Mouse (Mus musculus) adrenal gland (tissue): ENCODE data around the gene Vdac2.

Source experiments
- intact Hi-C: fragments of 180-260 bp; cut with DNase I; formaldehyde crosslinking; loops from one replicate; pipeline ENCODE4 v1.15.1; 2025

Gene Vdac2

DNA sequence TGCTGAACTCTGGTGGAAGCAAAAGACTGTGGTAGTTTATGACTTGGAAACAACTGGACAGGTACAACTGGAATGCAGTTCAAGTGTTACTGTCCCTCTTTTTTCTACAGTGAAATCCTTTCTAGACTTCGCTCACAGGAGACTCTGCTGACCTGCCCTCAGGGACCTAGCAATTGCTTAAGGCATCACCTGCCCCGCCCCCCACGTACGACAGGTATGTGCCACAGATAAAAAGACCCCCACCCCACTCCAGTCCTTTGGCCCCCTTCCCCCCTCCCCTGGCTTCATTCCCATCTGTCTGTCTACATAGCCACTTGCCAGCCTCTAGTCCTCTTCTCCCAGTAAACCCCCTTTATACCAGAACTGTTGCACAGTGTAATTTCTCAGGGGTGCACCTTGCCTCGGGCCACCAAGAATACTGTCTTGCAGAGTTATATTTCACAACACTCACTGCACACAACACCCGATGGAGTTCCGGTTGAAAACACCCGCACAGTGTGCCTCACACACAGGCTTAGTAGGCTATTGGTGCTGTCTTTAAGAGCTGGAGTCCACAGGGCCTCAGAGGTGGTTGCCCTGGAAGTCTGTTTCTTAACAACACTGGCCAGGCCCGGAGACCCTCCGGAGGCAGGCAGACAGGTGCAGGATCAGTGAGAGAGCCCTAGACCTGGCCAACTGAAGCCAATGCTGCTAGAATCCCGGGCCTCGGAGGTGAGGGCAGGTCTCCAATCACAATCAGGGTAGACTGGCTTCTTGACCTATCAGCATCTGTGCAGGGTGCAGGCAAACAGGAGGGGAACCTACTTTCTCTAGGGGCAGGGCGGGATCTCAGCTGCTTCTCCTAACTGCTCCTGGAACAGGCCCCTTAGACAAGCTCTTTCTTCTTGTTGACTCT lies 24.7 kb downstream of the Vdac2 start:
- intact Hi-C loops: loop anchor here (1.0 to 5.0 kb wide), 2 partner anchors 37 to 97 kb away; partner anchors contain the start of genes Dusp13 and Samd8

DNA sequence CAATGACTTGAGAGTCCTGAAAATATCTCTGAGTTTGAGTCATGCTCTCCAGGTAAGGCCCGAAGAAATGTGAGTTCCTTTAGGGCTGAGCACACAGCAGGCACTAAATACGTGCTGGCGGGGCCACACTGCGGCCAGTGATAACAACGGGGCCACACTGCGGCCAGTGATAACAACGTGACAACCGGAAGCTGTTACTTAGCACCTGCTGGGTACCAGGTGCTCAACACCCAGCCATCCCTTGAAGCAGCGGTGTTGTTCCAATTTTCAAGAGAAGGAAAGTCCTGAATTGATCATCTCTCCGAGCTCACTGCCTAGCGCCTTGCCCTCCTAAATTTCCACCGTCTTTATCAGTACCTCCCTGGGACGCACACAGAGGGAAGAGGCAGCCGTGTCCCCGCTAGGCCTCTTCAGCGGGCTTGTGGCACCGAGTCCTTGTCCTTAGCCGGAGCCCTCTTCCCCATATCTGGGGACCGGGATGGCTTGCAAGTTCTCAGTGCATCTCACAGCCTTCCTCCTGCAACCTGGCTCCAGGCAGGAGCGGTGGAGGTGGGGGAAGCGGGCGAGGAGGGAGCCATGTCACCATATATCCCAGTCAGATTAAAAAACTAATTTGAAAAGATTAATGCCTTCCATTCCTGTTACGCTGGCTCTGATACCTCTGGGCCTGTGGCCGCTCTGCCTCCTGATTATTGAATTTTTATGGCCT lies 25.5 kb downstream of the Vdac2 start:
- intact Hi-C loops: no loop called here

DNA sequence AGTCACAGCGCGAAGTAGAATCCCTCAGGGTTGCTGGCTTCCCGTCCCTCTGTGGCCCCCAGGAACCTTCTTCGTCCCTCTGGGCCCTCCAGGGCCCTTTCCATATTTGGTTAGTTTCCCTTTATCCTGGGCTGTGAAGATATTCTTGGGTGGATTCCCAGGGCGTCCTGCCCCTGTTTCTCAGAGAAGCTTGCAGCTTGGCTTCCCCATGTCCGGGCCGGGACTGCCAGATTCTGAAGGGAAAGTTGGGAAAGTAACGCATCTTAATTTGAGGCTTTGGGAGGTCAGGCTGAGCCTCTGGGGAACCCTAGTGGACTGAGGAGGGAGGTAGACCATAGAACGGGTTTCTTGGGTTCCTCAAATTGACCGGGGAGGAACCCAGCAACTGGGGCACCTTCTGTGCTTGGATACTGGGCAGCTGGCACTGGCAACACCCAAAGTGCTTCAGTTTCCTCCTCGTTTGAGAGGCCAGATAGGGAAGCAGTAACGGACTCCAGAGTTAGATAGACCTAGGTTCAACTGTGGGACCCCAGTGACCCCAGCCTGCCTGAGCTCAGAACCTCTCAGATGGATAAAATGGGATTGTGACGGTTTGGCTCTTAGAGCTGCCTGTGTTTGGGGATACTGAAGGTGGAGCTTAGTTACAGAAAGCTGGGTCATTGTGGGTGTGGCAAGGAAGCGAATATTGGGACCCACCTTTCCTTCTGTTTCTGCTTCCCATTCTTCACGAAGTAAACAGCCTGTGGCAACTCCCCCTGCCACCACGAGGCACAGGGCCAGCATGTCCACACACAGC lies 27.2 kb downstream of the Vdac2 start:
- intact Hi-C loops: no loop called here

DNA sequence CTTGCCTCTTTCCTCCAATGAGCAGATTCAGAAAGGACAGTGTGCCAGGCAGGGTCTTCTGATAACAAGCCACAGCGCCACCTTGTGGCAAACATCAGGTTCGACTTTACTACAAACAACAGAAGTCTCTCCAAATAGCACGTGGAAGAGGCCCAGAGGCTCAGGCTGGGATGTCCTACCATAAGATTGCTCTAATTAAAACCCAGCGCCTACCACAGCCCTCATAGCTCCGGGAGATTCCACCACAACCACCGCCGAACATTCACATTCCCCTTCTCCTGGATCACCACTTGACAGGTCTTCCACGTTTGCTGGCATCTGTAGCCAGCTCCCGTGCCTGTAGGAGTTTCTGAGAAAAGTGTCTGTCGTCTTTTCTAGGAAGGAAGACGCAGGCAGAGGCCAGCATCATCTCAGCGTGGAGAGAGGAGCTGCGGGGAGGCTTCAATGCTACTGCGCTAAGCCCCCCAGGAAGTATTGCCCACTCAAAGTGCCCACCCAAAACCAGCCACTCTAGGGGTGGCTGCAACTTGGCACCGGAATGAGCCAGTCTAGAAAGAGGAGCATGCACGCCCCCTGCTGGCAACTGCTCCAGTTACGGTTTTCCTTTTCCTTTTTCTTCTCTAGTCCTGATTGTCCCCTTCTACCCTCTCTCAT lies 28.5 kb downstream of the Vdac2 start:
- intact Hi-C loops: no loop called here

DNA sequence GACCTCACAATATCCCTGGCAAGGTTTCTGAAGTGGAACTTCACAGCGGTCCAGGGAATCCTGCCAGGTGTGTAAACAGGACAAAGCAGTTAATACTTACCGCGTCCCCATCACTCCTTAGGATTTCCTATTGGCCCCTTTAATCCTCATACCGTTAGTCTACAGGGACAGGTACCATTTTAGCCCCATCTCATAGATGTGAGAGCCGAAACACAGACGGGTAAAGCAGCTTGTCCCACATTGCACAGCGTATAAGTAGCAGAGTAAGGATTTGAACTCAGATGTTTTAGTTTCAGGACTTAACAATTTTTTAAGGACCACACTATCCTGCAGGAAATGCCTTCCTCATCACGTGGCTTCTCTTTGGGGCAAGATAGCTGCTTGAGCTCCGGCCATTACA lies 29.2 kb downstream of the Vdac2 start:
- intact Hi-C loops: no loop called here

DNA sequence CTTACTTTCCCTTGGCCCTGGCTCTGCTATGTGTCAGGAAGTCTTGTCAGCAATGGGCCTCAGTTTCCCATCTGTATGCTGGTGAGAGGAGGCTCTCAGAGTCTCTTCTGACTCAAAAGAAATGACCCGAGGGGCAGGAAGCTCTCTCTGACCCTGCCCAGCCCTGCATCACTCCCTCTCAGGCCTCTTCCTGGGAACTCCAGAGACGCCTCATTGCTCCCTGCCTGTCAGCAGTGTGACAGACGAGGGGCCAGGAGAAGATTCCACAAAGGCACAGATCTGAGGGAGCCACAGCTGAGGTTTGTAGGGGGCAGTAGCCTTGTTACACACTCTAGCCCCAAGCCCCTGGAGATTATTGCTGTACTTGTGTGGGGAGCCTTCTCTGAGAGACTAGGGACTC lies 30.9 kb downstream of the Vdac2 start:
- intact Hi-C loops: no loop called here

DNA sequence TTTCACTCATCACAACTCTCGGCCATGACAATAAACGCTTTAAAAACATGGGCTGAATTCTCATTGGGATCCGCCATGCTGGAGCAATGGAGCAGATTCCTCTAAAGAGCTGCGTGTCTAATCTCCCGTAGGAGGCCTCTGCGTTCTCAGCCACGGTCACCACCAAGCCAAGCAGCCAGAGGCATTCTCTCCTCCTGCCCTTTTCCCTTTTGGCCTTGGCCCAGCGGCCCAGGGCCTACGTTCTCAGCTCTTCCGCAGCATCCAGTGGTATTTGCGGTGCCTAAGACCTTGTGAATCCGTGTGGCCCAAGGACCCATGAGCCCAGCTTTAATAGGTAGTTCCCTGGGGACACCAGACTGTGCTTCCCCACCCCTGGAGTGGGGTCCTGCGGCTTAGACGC lies 31.8 kb downstream of the Vdac2 start:
- intact Hi-C loops: no loop called here

DNA sequence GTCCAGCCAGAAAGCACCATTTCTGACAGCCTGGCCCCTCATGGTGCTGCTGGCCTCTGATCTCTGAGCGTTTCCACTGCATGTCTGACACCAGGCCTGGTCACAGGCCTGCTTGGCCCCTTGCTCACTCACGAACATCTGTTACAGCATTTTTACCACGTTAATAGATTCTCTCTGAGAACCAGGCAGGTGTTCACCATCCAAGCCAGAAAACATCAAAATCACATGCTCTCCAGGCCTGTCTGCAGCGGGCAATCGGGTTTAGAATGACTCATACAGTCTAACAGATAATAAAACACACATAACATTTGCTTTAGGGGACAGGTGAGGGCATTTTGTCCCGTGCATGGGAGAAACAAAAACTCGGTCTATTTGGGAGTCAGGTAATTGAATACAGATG lies 41.3 kb downstream of the Vdac2 start:
- intact Hi-C loops: no loop called here

DNA sequence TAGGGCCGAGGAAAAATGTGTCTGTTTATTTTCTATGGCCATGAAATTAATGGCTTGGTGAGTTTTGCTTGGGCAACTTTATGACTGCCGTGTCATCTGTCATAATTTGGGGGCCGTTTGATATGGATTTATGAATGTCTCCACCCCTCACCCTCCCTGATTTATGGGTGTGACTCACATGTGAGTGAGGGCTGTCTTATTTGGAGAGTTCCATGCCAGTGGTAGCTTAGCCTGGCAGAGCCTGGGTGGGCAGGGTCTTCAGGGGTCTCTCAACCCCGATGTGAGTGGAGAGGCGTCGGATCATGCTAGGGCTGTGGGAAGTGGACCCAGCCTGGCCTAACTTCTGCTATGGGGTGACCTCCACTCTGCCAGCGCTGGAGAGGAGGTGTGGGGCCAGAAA lies 41.8 kb downstream of the Vdac2 start:
- intact Hi-C loops: no loop called here

DNA sequence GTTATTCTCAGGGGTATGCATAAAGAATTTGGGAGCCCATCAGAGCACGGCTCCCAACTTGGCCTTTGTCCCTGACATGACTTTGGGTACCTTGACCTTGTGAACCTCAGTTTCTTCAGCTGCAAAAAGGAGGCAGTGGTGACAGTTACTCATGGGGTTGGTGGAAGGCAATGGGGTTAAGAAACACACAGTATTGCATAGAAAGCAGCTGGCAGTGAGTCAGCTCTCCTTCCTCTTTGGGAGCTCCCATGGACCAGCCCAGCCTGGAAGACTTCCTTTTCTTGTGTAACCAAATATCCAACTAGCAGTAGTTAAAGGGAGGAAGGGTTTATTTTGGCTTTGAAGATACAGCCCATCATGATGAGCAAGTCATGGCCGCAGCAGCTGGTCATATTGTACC lies 65.4 kb downstream of the Vdac2 start:
- intact Hi-C loops: no loop called here

DNA sequence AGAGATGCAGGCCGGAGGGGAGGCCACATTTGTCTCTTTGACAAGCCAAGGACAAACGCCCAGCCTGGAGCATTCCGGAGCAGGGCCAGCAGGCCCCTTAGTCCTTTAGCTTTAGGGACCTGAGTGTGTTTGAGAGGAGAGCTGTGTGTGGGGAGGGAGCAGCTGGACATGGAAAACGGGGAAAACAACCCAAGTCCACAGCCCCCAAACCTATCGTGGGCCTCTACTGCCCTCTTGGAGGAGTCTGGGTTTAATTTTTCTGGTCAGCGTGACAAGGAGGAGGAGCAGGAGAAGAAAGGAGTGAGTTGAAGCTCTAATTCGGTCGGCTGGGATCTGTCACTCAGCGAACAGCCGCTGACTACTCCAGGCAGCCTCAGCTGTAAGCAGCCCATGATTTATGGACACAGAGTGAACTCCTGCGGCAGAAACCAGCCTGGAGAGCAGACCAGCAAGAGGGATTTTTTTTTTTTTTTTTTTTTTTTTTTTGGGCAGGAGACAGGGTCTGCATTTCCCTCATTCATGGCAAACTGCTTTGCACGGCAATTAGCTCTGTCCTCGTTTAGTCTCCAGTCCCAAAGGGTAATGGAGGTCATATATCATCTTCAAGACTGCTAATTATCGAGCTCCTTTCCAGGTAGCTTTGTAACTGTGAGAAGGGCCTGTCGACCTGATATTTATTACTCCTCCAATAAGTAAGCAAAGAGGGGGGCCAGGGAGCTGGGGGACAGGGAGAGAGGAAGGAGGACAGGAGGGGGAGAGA lies 66.7 kb downstream of the Vdac2 start:
- intact Hi-C loops: no loop called here

DNA sequence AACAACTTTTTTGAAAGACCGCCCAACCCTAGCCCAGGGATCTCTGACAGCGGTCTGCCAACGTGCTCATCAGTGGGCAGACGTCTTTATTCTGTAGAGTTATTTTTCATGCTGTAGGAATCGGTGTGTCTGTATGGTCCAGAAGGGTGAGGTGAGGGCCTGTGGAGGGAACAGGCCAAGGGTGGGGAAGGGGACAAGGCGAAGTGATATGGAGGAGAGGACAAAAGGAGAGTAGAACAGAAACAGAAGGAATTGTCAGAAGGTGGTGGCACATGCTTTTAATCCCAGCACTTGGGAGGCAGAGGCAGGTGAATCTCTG lies 67.3 kb downstream of the Vdac2 start:
- intact Hi-C loops: no loop called here
